Mouse (Mus musculus) gastrocnemius, postnatal 4 days (tissue): ENCODE data around the gene Ccdc182. TPM values are rescaled to one million over a fixed set of nuclear protein-coding genes. Genes with fewer than 3 reads are reported as not detected.

Experiments used
- DNase-seq, 2 experiments: peaks; one replicate each; pipeline ENCODE4 v3.0.0; 2021 to 2022; ENCODE audit warnings: low spot score in 2 of 2, mixed read lengths in 2 of 2
- total RNA-seq, 2 experiments: library from RNA; stranded (reverse); gene quantifications; 2 replicates each; pipeline ENCODE4 v1.2.3; 2021

Ccdc182 gene
- total RNA-seq, 2 experiments from 2014 or later, result not detected

GRCm38 (mm10) chr11:88280426-88280836, 13.4 kb upstream of the Ccdc182 start:
- no peak for DNase-seq

DNA sequence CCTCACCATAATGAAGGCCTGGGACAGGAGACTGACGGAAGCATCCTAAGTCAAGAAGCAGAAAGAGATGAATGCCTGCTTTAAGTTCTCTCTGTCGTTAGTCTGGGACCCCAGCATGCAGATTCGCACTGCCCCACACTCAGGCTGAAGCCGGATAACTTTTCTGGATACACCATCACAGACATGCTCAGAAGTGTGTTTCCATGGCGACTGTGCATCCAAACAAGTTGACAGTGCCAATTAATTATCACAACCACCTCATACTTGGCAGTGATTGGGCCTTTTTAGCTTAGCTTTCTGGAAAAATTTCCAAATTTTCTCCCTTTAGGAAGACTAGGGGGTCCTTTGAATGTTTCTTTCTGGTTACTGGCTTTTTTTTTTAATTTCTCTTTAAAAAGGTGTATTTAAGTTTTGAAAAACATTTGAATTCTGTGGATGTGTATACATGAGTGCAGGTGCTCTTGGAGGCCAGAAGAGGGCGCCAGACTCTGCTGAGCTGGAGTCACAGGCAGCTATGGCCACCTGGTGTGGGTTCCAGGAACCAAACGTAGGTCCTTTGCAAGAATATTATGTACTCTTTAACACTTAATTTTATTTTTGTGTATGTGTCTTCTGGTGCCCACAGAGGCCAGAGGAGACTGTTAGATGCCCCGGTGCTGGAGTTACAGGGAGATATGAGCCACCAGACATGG, 12.3 kb upstream of the Ccdc182 start:
- no peak for DNase-seq

DNA sequence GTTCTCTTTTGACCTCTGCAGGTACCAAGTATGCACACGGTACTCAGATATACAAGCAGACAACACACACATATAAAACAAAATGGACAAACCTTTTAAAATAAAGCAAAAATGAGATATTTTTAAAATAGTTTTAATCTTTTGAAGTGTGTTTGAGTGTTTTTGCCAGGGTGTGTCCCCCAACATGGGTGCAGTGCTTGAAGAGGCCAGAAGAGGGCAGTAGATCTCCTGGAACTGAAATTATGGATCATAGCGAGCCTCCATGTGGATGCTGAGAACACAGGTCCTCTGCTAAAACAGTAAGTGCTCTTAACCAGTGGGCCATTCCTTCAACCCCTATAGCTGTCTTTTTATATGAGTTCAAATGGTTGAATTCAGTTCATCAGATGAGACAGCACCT, 11.3 kb upstream of the Ccdc182 start:
- no peak for DNase-seq

DNA sequence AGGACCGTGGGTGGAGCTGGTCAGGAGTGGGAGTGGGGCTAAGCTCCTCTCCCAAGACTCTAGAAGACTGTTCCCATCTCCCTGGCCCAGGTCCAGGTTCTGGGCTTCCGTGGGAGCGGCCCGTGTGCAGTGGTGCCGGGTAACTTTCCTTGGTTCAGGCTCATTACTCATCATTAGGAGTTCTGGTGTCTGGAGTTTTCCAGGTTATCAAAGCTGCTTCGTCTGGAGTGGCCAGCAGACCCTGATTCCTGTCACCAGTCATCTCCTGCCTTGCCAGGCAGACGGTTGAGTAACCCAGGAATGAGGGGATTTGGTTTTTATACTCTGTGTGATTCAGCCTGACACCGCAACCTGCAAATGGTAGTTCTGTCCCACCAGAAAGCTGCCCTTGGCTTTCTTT, 7.8 kb upstream of the Ccdc182 start:
- DNase-seq, result no peak

- DNase-seq, result no peak
Observed at GRCm38 (mm10) chr11:88288400-88288799, 5.5 kb upstream of the Ccdc182 start.

- no peak for DNase-seq
Observed at GRCm38 (mm10) chr11:88288805-88289340, 5.0 kb upstream of the Ccdc182 start.

DNA sequence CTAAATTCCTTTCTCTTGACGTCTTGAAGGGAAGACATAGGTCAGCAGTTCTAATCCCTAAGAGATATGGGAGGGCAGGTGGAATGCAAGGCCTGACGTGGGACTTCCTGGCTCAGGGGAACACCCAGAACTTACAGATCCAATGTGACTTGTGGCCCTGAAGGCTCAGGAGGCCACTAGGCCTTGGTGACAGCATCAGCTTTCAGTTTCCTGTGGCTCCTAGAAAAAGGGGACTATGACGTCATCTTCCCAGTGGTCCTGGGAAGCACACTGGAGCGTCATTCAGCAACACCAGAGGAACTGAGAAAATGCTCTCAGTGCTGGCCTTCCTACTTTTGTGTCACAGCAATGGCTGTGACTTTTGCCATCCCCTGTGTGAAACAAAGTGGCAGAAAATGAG, 2.6 kb upstream of the Ccdc182 start:
- DNase-seq, result no peak

DNA sequence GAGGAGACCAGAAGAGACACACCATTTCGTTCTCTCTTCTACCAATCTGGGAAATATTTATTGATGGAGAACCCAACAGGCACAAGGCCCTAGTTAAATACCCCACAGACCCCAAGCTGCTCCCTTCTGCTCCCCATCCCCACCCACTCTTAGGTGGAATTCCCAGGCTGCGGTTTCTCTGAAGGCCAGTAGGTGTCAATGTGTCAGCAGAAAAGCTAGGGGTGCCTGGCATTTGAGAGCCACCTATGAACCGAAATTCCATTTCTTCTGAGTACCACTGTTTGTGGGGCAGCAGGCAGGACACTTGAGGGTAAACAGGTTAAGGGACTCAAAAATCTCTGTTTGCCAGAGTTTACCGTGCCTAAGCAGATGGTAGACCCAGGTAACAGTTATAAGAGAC, 2.2 kb upstream of the Ccdc182 start:
- DNase-seq, result no peak

- DNase-seq, result no peak
Observed at GRCm38 (mm10) chr11:88294394-88294710, 494 bp downstream of the Ccdc182 start.

- DNase-seq, result no peak
Observed at GRCm38 (mm10) chr11:88295298-88295697, 1.4 kb downstream of the Ccdc182 start.

- DNase-seq, result no peak
Observed at GRCm38 (mm10) chr11:88297526-88297925, 3.7 kb downstream of the Ccdc182 start.

DNA sequence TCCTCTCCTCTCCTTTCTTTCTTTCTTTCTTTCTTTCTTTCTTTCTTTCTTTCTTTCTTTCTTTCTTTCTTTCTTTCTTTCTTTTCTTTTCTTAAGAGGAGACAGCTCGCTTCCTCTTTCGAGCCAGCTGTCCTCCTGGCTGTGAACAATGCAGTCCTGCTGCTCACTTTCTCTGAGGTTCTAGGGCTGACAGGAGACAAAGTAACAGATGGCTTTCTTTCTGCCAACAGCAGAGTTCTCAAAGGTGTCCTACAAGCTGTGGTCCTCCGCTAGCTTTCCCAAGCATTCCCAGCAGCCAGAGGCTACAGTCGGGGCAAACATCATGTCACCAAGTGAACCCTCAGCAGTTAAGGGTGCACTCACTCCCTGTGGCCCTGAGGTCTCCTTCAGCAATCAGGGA, 5.5 kb downstream of the Ccdc182 start:
- DNase-seq, result no peak

DNA sequence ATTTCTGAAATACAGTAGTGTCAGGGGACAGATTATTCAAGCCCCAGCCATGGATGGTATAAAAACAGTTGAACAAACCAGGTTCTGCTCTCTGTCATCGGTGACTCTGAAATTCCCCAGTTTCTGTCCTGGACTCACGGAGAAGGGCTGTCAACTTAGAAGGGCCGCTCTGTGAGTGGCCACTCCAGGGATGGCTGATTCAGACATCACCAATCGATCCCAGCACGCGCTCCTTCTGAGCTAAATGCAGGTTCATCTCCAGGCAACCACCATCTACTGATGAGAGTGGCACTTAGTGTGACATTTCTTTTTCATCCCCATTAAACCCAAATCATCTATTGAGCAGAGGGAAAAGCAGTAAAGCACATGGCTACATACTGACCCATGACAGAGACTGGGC, 7.8 kb downstream of the Ccdc182 start:
- no peak for DNase-seq

DNA sequence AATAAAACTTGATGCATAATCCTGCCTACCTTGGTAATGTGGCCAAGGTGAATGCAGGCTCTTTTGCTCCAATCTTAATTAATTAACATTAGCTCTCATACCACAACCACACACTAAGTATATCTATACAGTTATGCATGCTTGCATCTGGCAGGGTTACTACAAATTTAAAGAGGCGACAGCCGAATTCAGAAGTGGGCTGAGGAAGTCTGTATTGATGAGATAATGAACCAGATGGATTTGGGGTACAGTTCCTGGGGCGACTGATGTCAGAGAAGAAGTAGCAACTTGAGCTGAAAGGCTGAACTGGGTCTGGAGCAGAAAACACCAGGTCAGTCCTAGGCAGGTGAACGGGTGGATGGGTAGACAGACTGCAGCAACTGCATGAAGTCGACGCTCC, 11.9 kb downstream of the Ccdc182 start:
- DNase-seq, result no peak

- no peak for DNase-seq
Observed at GRCm38 (mm10) chr11:88307616-88308543, 14.0 kb downstream of the Ccdc182 start.

GRCm38 (mm10) chr11:88309059-88309700, 15.3 kb downstream of the Ccdc182 start:
- DNase-seq, result no peak

- DNase-seq, result no peak
Observed at GRCm38 (mm10) chr11:88310773-88311172, 16.9 kb downstream of the Ccdc182 start.

DNA sequence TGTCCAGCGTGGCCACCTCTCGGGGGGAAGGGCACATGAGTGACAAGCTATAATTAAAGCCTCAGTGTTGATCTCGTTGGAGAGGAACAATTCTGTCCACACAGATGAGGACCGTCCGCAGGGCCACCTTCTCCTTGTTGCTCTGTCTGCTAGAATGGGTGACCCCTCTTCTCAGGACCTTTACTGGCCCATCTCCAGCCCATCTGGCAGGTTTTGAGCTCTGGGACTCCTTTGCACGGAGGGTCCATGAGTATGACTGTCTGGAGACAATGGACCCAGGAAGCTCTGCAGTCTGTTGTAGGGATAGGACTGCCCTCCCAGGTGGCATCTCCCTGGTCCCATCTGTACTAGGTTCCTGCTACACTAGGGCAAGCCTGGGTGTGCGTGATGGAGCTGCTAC, 17.7 kb downstream of the Ccdc182 start:
- DNase-seq, result no peak

- DNase-seq, result no peak
Observed at GRCm38 (mm10) chr11:88313512-88313911, 19.7 kb downstream of the Ccdc182 start.

DNA sequence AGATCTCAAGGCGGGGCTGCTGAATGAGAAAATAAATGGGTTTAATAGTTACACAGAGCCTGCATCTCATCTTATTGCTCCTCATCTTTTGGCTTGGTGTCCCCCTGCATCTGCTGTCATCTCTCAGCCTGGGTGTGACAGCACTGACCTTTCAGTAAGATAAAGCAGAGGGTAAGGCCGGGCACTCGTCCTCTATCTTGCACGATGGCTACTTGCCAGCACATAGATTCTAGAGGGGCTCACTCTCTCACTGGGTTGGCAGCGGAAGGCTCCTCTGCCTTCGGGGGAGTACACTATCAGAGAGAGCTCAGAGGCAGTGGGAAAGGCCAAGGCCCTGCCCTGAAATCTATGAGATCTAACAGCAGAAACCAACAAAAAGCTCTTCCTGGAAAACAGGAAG, 20.6 kb downstream of the Ccdc182 start:
- DNase-seq, result no peak

- DNase-seq, result no peak
Observed at GRCm38 (mm10) chr11:88315393-88315792, 21.5 kb downstream of the Ccdc182 start.

GRCm38 (mm10) chr11:88318850-88319249, 25.0 kb downstream of the Ccdc182 start:
- DNase-seq, result no peak
